Mouse (Mus musculus): ENCODE results near the gene Dact3.
A peak's percentile ranks its signal among the peaks of the same experiment; 100 is the strongest.

The Dact3 gene

GRCm38 (mm10) chr7:16875310-16875325 is at the start of gene Dact3:
Gene Dact3, plus strand, starts transcription at chr7:16875317.
- DNase-seq, result no peak

DNA sequence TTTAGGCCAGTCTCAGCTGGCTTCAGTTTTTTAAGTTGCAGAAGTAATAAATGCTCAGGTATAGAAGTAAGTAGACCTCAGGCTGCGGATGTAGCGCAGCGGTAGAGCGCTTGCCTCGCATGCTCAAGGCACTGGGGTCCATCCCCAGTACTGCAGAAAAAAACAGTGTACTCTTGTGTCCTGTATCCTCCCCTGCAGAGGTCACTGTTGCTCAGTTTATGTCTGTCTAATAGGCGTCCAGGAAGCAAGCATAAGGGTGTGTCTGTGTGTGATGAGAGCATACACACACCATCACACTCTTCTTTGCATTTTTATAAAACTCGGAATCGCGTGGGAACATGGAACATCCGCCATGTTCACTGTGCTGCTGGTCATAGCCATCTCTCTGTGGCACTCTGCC is 49.3 kb upstream of the Dact3 start:
- DNase-seq, result no peak

DNA sequence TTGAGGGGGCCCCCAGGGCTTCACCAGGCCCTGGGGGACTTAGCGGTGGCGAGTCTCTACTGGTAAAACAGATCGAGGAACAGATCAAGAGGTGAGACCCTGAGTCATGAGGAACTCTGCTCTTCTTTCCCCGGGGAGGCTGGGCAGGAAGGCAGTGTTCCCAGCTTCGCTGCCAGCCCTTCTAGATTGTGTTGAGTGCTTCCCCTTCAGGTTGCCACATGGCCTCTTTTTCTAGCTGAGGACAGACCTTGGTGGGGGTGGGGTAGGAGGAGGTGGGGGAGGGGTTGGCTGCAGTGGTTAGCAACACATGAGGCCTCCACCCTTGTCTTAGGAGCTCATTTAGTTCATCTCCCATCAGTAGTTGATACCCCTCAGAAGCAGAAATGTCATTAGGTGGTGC is 48.5 kb upstream of the Dact3 start:
- DNase-seq, result no peak

DNA sequence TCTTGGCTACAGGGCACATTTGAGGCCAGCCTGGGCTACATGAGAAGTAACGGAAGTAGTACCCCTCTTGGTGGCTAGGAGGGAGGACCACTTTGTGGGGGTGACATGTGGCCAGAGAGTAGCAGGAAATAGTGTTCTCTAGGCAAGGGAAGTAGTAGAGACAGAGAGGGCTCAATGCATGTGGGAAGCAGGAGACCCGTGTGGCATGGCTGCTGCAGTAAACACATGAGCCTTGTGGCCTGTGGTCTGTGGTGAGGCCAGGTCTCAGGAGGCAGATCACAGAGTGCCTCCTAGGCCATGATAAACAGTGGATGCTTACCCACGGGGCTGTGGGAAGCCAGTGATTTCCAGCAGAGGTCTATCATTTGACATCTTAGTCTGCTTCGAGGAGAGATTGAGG is 47.8 kb upstream of the Dact3 start:
- DNase-seq, result no peak

DNA sequence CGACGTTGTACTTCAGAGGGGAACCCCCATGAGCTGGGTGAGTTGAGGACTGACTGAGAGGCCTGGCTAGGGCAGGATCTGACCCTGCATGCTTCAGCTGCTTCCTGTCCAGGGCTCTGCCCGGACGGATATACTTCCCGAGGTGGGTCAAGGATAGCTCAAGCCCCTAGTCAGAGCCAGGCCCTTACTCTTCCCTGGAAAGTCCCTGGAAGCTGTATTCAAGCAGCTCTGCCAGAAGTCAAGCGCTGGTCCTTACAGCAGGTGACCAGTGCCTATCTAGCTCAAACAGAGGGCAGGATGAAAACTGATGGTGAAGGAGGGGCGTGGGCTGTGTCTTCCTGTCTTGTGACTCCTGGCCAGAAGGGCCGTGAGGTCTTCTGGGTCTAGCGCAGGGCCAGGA is 44.7 kb upstream of the Dact3 start:
- DNase-seq, result no peak

DNA sequence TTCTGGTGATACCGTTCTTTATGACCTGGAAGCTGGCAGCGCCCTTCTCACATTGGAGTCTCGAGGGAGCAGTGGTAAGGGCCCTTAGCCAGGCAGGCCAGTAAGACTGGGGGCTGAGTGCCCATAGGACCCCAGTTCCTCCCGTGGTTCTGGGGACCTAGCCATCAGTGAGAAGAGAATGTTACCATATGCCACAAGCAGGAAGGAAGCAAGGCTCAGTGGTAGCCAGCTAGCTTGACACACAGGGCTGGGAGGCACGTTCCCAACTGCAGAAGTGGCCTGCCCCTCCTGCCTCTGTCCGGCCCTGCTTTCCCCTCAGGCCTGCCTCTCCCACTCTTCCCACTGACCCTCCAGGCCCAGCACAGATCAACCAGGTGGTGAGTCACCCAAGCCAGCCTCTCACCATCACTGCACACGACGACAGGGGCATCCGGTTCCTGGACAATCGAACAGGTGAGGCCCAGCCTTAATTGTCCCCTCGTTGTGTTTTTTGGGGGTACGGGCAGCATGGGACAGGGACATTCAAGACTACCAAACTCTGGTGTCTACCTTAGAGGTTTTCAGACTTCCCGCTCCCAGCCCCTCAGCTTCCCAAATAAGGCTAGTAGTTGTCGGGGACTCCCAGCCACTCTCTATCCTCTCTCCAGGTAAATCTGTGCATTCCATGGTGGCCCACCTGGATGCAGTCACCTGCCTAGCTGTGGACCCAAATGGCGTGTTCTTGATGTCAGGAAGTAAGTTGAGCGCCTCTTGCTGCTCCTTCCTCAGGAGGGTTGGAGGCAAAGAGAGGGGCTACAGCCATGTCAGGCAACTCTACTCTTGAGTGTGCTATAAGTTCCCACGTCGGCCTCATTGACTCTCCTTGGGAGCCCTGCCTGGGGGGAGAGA is 37.0 kb upstream of the Dact3 start:
- no peak for DNase-seq

DNA sequence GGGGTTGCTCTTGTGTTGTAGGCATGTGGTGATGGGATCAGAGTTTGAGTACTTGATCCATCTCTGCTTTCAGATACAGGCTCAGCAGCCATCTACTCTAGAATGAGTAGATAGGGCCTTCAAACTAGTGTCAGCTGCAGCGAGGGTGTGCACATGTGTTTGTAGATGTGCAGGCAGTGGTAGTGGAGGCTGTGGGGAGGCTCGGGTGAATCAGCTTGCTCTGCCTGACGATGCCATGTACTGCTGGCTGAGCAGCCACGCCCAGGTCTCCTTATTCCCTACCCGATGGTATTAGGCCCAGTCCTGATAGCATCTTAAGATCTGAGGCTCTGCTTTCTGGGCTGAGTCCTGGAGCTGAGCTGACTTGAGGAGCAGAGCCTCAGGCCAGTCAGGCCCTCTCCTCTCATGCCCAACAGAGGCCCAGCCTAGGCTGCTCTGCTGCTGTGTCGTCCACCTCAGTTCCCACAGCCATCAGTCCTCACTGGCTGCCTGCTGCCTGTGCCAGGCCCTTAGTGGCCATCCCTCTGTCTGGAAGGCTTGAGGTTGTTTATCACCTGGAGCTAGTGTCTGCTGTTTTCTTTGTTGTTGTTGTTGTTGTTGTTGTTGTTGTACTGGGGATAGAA is 36.2 kb upstream of the Dact3 start:
- DNase-seq, result no peak

DNA sequence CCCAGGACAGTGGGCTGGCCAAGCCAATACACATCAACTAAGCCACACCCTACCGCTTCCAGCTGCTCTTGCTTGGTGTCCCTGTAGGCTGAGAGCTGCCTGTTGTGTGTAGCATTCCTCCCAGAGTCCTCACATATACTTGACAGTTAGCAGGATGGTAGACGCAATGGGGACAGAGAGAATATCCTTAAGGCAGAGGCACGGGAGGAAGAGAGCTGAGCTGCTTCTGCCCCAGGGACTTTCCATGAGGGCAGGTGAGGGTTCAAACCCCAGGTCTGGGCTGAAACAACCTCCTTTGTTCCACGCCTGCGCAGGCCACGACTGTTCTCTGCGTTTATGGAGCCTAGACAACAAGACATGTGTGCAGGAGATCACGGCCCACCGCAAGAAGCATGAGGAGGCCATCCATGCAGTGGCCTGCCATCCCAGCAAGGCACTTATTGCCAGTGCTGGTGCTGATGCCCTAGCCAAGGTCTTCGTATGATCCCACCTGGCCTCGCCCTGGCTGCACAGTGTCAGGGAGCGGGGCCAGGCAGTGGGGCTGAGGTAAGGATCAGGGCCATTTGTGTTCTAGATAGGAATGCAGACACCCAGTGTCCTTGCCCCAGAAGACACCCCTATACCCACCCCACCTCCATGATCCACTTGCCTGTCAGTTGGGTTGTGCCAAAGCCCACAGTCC is 35.5 kb upstream of the Dact3 start:
- DNase-seq, result no peak

GRCm38 (mm10) chr7:16840109-16840491 is 35.0 kb upstream of the Dact3 start:
- DNase-seq, result no peak

DNA sequence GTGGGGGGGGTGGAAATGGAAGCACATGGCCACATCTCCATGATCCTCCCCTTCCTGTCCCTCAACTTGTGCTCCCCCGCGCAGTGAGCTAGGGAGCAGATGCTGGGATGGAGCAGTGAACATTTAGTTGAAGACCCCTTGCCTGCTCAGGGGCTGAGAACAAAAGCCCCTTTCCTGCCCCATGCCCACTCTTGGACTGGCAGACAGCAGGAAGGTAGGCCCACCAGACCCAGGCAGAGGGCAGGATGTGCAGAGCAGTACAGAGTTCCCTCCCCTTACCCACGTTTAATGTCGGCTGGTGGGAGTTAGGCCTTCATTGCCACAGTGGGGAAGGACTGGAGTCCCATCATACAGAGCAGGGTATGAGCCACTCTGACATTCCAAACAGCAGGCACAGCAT is 34.0 kb upstream of the Dact3 start:
- DNase-seq, result no peak

DNA sequence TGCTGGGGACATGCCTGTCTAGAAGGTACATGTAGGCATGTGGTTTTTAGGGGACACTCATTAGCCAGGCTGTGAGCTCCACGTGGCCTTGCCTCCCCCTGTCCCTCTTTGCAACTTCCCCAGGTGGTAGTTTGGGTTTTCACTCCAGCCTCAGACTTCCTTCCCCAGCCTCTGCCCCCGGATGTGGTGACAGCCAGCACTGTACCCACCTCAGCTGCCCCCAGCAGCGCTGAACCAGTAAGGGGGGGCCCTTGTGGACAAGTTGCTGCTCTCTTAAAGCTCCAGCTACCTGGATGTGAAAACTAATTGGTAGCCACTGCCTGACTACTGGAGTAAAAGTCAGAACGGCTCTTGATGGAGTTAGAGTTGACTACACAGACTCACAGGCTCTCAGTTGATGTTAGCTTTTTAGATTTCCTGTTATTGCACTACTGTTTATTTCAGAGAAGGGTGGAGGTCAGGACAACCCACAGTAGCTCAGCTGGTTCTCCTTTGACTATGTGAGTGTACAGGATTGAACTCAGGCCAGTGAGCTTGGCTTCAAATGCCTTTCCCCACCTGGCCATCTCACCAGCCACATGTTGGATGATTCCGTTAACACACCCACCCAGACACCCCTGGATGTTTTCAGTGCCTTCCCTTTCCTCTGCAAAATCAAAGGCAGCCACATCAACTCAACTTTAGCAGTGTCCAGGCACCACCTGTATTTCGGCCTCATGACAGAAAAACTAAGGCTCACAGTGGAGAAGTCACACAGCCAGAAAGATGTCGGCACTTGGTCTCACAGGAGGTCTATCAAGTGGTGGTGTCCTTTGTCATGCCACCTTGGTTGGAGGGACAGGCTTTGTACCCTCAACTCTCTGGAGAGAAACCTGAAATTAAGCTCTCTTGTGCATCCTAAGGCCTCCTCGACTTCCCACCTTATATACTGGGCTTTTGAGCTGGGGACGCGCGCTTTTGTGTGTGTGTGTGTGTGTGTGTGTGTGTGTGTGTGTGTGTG is 33.3 kb upstream of the Dact3 start:
- no peak for DNase-seq

DNA sequence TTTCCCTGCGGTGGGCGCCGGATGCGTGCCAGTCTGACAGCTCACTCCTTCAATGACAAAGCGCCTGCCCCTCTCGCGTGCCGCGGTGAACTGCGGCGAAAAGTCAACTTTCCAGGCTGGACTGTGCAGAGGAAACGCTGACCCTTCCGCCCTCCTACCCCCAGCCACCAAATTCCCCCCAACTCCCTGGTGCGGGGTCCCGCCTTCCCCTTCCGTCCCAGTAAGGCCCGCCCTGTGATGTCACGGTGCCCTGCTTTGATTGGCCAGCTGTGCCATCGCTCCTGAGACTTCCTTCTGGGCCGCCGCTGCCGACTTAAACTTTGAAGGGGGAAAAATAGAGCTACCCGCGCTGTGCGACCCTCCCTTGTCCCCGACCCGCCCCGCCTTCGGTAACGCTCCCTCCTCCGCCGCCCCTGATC is 32.5 kb upstream of the Dact3 start, which contains the start of gene Prkd2:
TSS of gene Prkd2 (plus strand) at position 258 of the 419 bp plus-strand sequence.
- DNase-seq, result peak; percentile 80

DNA sequence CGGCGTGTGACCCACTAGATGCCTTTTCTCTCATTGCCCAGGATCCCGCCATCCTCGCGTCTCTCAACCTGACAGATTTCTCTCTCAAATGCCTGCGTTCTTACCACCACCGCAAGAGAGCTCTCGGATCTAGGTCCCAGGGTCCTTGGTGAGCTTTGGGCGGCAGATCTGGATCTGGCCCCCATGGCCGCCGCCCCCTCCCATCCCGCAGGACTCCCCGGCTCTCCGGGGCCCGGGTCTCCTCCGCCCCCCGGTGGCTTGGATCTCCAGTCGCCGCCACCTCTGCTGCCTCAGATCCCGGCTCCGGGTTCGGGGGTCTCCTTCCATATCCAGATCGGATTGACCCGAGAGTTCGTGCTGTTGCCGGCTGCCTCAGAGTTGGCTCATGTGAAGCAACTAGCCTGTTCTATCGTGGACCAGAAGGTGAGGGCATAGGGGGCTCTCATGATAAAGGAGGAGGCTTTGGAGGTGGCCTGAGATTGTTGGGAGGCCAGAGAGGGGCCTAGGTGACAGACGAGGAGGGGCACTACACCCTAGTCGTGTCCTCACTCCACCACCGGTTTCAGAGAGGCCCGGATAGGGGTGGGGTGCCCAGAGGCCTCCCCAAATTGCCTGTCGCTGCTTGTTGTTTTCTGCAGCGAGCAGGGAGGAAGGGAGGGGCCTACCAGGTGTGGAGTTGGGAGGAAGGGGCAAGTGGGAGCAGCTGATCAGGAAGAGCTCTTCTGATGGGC is 31.5 kb upstream of the Dact3 start:
- no peak for DNase-seq

DNA sequence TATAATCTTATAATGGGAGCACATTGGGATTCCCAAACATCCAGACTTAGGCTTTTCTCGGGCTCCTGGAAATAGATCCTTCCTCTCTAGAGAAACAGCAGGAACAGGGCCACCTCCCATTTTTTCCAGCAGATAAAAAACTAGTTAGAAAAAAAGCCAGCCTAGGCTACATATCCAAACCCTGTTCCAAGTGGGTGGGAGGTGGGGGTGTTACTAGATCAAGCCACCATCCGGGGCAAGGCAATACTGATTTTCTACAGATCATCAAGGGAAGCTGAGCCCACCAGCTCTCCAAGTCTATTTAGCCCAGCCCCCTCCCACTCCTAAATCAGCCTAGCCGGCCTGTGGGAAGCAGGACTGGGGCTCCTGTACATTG is 30.4 kb upstream of the Dact3 start:
- DNase-seq, result no peak

DNA sequence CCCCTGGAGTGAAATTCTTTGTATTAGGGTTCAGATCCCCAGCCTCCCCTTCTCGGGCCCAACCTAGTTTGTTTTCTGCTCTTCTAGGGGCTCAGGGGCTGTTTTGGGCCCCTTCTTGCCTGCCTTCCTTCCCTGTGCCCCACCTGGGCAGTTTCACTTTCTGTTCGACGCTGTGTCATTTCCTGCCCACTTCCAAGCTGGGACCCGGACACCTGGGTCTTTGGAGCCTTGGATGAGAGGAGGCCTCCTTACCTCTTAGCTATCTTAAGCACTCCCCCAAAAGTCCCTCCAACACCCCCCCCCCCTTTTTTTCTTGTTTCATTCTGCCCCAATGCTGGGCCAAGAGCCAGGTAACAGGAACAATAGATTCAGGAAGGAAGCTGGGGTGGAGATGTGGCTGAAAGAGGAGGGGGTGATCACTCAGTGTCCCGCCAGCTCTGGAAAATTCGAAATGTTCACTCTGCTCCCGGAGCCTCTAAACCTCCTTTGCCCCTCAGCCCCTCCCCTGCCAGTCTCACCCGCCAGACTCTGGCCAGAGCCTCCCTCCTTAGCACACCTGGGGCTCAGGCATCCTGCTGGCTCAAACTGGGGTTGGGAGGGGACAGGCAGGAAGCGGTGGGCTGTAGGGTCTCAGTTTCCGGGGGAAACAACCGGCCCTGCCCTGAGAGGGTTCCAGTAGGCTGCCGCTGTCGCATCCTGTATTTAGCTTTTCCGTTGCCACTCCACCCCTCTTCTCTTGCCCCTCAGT is 29.9 kb upstream of the Dact3 start:
- DNase-seq, result no peak

GRCm38 (mm10) chr7:16845820-16846167 is 29.3 kb upstream of the Dact3 start:
- no peak for DNase-seq

- no peak for DNase-seq
Observed at GRCm38 (mm10) chr7:16846775-16847174, 28.3 kb upstream of the Dact3 start.

GRCm38 (mm10) chr7:16847507-16847906 is 27.6 kb upstream of the Dact3 start:
- DNase-seq, result no peak

DNA sequence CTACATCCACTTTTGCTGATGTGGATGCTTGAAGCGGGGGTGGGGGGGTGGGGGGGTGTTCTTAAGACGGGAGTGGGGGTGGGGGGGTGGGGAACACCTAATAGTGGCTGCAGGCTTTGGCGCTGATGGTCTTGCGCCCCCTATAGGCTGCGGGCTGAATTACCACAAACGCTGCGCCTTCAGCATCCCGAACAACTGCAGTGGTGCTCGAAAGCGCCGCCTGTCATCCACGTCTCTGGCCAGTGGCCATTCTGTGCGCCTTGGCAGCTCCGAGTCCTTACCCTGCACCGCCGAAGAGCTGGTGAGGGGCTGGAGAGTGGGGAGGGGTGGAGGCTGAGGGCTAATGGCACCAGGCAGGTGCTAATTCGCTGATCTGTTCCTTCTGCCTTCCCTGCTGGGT is 26.5 kb upstream of the Dact3 start:
- peak; percentile 76 for DNase-seq

- DNase-seq, result no peak
Observed at GRCm38 (mm10) chr7:16851636-16852035, 23.5 kb upstream of the Dact3 start.

DNA sequence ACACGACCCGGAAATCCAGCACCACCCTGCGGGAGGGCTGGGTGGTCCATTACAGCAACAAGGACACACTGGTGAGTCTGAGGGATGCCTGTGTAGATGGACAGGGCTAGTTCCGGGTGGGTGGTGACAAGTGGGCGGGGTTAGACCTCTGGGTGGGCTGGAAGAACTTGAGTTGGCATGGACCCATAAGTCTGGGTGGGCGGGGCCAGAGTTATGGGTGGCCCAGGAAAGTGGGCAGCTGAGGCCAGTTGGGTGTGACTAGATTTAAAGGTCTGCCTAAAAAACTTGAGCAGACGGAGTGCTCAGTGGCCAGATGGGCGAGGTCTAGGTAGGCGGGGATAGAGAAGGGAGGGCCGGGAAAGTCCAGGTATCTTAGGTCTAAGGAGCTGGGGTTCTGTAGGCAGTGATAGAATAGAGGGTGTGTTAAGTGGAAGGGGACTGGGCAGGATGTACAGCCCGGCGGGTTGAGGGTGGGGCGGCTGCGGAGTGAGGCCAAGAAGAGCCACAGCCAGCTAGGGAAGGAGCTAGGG is 21.8 kb upstream of the Dact3 start:
- DNase-seq, result no peak

- DNase-seq, result no peak
Observed at GRCm38 (mm10) chr7:16858336-16858735, 16.8 kb upstream of the Dact3 start.

Data from cerebellum, adult 11 months (tissue).